Mouse (Mus musculus) cerebellum, adult 9-10 months (tissue): ENCODE results near the gene Capns2.

ENCODE experiments used
- DNase-seq: peaks from one replicate; pipeline ENCODE4 v3.0.0; 2022

The Capns2 gene

DNA sequence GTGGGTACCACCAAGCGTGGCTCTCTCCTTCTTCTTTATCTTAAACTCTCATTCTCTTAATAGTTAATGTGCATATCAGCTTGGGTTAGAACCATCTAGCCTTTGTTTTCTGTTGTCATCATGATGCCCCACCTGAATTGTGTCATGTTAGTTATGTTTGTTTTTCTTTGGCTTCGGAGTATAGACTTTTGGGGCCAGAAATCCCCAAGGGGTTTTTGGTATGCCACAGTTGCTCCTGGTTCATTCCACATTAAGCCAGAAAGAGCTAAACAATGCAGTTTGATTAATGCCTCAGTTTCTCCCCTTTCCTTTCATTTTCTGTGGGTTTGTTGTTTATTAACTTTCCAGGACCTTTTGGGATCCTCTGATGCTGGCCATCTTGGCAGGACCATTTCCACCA, 7.2 kb downstream of the Capns2 start:
- no peak for DNase-seq

DNA sequence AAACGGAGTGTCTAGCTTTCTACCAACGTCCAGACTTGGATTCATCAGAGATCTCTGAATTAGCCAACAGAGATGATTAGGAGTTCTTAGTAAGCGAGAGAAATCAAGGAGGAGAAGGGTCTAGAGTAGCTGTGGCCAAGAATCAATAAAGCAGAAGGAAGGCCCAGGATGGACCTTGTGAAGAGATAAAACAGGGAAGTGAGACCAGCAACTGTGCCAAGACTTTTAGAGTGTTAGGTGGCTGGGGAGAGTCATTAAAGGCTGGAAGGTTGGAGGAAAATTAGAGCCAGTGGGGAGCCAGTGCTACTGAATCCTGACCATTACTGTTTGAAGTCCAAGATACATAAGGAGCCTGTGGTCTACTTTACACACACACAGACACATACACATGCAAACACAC, 10.3 kb downstream of the Capns2 start:
- no peak for DNase-seq

DNA sequence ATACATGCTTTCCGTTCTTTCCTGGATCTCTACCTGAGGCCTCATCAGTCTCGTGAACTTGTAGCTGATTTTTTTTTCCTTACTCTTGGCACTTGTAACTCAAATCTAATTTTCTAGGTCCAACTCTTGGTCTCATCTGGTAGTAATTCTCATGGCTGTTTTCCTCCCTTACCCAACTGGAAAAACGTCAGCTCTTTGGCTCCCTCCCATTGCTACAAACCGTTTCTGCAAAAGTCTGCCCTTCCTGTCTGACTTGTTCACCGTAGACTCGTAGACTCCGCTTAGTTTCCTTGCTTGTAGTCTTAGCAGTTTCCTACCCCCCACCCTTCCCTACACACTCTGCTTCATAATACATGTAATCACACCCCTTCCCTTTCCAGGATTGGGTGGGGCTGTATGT, 12.2 kb downstream of the Capns2 start:
- DNase-seq: no peak

DNA sequence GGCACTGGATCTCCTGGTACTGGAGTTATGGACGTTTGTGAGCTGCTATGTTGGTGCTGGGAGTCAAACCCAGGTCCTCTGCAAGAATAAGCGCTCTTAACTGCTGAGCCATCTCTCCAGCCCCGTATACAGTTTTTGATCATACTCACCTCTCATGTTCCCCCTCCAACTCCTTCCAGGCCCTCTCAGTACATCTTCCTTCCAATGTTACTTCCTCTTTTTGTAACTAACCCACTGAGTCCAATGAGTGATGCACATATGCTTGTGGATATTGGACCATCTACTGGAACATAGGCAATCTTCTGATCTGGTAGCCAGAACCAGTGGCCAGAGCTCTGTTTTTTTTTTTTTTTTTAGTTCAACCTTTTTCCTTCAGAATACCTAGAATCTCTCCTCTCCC, 14.9 kb downstream of the Capns2 start:
- no peak for DNase-seq

DNA sequence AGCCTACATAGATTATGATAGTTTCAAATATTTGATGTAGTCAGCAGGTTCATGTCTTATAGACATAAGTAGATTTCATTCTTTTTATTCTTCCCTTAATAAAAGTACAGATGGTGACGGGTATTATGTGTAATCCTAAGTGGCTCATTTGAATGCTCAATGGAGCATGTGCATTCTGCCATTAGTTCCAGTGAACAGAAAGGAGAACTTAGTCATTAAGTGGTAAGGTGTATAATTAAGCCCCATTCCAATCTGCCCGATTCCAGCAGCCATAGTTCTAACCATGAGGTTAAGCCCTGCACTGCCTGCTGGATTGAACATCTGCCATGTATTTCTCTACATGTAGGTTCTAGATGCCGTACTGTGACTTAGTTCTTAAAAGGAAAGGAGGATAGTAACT, 20.6 kb downstream of the Capns2 start:
- no peak for DNase-seq

DNA sequence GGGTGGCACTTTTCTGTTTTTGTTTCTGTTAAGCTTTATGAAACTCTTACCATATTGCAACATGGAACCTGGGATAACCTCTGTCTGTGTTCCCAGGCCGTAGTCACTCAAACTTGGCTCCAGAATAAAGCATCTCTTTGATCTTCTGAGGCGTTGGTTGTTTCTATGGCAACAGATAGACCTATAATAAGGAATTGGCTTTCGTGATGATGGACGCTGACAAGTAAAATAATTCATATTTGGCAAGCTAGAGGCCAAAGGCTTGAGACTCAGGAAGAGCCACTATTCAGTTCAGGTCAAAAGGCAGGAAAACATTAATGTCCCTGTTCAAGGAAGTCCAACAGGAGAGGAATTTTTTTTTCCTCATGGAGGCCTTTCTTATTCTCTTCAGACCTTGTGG, 27.8 kb downstream of the Capns2 start:
- no peak for DNase-seq

DNA sequence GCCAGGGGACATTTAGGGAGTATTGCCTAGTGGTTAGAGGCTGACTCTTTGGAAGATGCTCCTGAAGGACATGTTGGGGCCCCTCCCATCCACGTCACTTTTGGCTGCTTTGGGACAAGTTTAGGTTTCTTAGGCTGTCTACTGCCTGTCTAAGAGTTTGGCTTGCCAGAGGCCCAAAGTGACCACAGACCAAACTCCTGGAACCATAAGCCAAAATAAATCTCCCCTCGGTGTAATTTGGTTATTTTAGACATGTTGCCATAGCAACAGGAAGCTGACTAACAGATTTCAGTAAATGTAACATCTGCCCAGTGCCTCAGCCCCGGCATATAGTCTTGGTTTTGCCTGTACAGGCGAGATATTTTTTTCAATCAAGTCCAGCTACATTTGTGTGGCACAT, 36.8 kb downstream of the Capns2 start:
- no peak for DNase-seq

DNA sequence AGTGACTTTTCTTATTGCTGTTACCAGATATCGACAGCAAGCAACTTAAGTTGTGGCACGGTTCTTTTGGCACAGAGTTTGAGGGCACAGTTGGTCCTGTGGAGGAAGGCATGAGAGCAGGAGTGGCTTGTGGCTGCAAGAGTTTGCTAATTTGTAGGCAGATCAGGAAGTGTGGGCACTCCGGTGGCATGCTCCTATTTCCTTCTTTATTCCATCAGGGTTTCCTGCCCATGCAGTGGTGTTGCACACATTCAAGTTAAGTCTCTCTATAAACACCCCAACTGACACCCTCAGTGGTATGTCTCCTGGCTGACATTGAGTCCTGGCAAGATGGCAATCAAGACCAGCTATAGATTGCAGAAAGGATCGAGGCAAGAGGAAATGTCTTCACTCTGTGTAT, 47.9 kb downstream of the Capns2 start:
- no peak for DNase-seq

DNA sequence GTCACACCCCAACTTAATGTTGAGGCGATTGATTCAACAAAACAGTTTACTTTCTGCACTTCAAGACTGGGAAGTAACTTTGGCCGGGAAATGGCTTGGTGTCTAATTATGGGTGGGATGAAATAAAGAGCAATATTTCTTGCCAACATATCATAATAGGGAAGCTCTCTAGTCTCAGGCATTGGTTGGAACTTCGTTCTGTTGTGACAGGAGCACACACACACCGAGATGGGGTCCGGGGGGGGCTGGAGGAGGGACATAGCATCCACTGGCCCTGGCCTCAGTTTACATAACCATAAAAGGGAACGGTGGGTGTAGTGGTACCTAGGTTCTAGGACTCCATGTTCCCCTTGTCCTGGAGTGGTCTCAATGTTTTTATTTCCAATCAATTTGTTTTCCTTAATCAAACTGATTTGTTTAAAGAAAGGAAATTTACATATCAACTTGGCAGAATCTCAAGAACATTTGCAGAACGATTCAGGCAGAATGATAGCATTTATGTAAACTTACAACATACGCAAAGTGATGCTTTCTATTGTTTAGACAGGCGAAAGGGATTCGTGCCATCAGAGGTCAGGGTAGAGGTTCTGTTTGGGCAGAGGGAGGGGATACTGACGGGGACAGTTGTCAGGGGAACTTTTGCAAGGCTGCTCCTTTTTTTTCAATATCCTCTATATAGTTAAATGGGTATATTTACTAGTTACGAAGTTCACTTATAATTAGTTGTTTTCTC, 49.6 kb downstream of the Capns2 start:
- no peak for DNase-seq
